Mouse (Mus musculus) mature B cell (primary cell): ENCODE results near the gene Atxn7.

Experiments used
- in situ Hi-C: fragments of 300-500 bp; cut with MboI; formaldehyde crosslinking; loops from 2 replicates; pipeline ENCODE4 v1.14.3; 2019

Gene Atxn7

GRCm38 (mm10) chr14:14120230-14121096 is 159.2 kb downstream of the Atxn7 start, which contains the start of gene Psmd6:
TSS of gene Psmd6 (minus strand) at chr14:14120984.
- in situ Hi-C loops = loop anchor here (25.0 kb wide), 1 partner anchor 217 kb away; the partner anchor contains the start of gene Il3ra
